Mouse (Mus musculus) heart, postnatal 0 days (tissue): ENCODE results near the gene Arcn1. TPM values are rescaled to one million over a fixed set of nuclear protein-coding genes. Genes with fewer than 3 reads are reported as not detected.

Experiments used
- ATAC-seq: fragments of 200-750 bp; cut with Nextera tagmentation; 2 replicates; pipeline ENCODE4 v1.8.0; 2017; ENCODE audit warnings: low read depth, moderate number of reproducible peaks, moderate library complexity; ENCODE audit not compliant: insufficient read depth
- DNase-seq: peaks from one replicate; pipeline ENCODE4 v3.0.0-alpha.2; 2016; ENCODE audit warnings: low spot score
- H3K27ac ChIP-seq: fragments of 300-500 bp; sonication (generic); 2 replicates; pipeline ENCODE4 v1.5.1; 2014; ENCODE audit warnings: low read depth, mild to moderate bottlenecking
- H3K27me3 ChIP-seq: fragments of 300-500 bp; sonication (generic); 2 replicates; pipeline ENCODE4 v1.6.1; 2014; ENCODE audit warnings: low read length, mixed read lengths; ENCODE audit not compliant: control insufficient read depth, insufficient read depth
- H3K36me3 ChIP-seq: fragments of 300-500 bp; sonication (generic); replicated peaks from 2 replicates; pipeline ENCODE4 v1.6.1; 2014; ENCODE audit warnings: low read length, mixed read lengths; ENCODE audit not compliant: control insufficient read depth, insufficient read depth
- H3K4me1 ChIP-seq: fragments of 300-500 bp; sonication (generic); 2 replicates; pipeline ENCODE4 v1.6.1; 2014; ENCODE audit warnings: antibody characterized with exemption; ENCODE audit not compliant: control insufficient read depth, insufficient read depth
- H3K4me2 ChIP-seq: fragments of 300-500 bp; sonication (generic); 2 replicates; pipeline ENCODE4 v1.6.1; 2014; ENCODE audit warnings: low read depth, mild to moderate bottlenecking, low read length, moderate library complexity
- H3K4me3 ChIP-seq: fragments of 300-500 bp; sonication (generic); 2 replicates; pipeline ENCODE4 v1.5.1; 2014; ENCODE audit warnings: low read depth, low read length
- H3K9ac ChIP-seq: fragments of 300-500 bp; sonication (generic); replicated peaks from 2 replicates; pipeline ENCODE4 v1.6.1; 2014; ENCODE audit warnings: low read depth, low read length, mixed read lengths
- H3K9me3 ChIP-seq: fragments of 300-500 bp; sonication (generic); replicated peaks from 2 replicates; pipeline ENCODE4 v1.6.1; 2016; ENCODE audit warnings: low read length; ENCODE audit not compliant: control insufficient read depth
- CTCF ChIP-seq: IDR thresholded peaks from 2 replicates; pipeline ENCODE4 v1.5.1; 2016; ENCODE audit warnings: antibody characterized with exemption, control low read depth, low read depth
- EP300 ChIP-seq: IDR thresholded peaks from 2 replicates; pipeline ENCODE4 v1.6.1; 2016; ENCODE audit warnings: antibody characterized with exemption, low read depth
- WGBS: fragments of 180-500 bp; shearing (Covaris S2); extraction: QIAGEN DNeasy Blood & Tissue Kit; methylation state at CpG from one replicate; pipeline ENCODE4 v1.1.7; 2014; 5-methylcytosine and 5-hydroxymethylcytosine counted together
- polyA plus RNA-seq: library from polyadenylated mRNA; unstranded; fragments of >200 nt; fragmentation: Nextera tagmentation; extraction: Ambion mirVana; gene quantifications from 2 replicates; pipeline ENCODE4 v1.2.1, GENCODE M21; 2015
- total RNA-seq: library from RNA; depleted of rRNA; stranded (reverse); fragments of >200 nt; gene quantifications from 2 replicates; pipeline ENCODE4 v1.2.3, GENCODE M21; 2014; ENCODE audit warnings: low replicate concordance

Arcn1 gene
- total and polyA plus RNA-seq, 2 experiments from 2014 or later = 71.6 to 78.3 TPM

DNA sequence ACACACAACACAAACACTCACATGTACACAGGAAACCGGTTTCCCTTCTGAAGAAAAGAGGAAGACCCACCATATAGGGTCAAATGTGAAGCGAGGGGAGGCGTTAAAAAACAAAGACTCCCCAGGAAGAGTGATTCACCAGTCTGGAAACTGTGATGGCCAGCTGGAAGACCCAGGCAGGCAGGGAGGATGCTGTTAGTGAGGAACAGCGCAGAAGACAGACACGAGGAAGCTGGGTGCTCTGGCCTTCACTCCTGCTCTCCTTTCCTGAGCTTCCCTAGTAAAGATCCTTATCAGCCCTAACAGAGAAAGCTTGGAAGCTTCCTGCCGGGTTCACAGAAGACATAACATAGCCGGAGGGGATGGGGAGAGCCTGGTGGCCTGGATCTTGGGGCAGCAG lies 44.6 kb downstream of the Arcn1 start:
- DNase-seq = no peak
- TF ChIP-seq EP300 = no peak
- no peak for TF ChIP-seq CTCF
- 32% methylated on average over 7 of the region's 7 CpGs for WGBS
- no peak overlapping the region for H3K4me3 ChIP-seq
- no peak overlapping the region for H3K9ac ChIP-seq
- no peak overlapping the region for H3K4me2 ChIP-seq
- H3K27ac ChIP-seq = peak overlapping the region; percentile 75
- peaks cover 61% of the 10 kb centered on the region for H3K4me1 ChIP-seq
- peaks cover 4% of the 10 kb centered on the region for H3K36me3 ChIP-seq
- ATAC-seq = no peak
- no peaks in the 10 kb centered on the region for H3K27me3 ChIP-seq
- no peaks in the 10 kb centered on the region for H3K9me3 ChIP-seq

DNA sequence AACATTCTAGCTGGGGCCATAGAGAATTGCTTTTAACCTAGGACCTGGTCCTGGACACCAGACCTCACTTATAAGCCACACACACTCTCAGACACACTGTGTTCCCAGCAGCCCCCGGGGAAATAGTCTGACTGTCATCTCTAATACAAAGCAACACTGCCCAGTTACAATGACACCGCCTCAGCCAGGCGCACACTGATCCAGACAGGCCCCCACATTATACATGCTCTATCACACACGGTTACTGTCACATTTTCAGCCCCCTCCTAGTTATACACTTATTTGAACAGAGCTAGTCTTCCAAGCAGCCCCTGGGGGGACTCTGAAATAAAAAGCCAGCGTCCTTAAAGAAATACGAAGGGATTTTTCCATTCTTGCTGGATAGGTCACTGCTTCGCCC lies 45.1 kb downstream of the Arcn1 start:
- H3K4me3 ChIP-seq = no peak overlapping the region
- H3K9me3 ChIP-seq = no peaks in the 10 kb centered on the region
- no peak overlapping the region for H3K4me2 ChIP-seq
- H3K4me1 ChIP-seq = peaks cover 64% of the 10 kb centered on the region
- TF ChIP-seq EP300 = no peak
- no peak for TF ChIP-seq CTCF
- no peaks in the 10 kb centered on the region for H3K27me3 ChIP-seq
- DNase-seq (no peak), ATAC-seq (no peak)
- 63% methylated on average over 7 of the region's 7 CpGs for WGBS
- no peak overlapping the region for H3K9ac ChIP-seq
- peak overlapping the region; percentile 75 for H3K27ac ChIP-seq
- peaks cover 8% of the 10 kb centered on the region for H3K36me3 ChIP-seq

- ATAC-seq (peak; percentile 29; the same call in 1 of the 2 replicates), DNase-seq (no peak)
- Histone ChIP-seq H3K9me3 (no peaks in the 10 kb centered on the region), H3K36me3 (peaks cover 16% of the 10 kb centered on the region), H3K27ac (peak overlapping the region; percentile 64), H3K9ac (no peak overlapping the region), H3K4me1 (peaks cover 69% of the 10 kb centered on the region), H3K27me3 (no peaks in the 10 kb centered on the region), H3K4me2 (no peak overlapping the region), H3K4me3 (no peak overlapping the region)
- TF ChIP-seq EP300 (no peak; the same call in 1 of the 2 replicates), CTCF (no peak)
- WGBS = 33% methylated on average over 3 of the region's 3 CpGs
These were observed 45.8 kb downstream of the Arcn1 start for GRCm38 (mm10) chr9:44721877-44722186.

GRCm38 (mm10) chr9:44721154-44721876 lies 46.3 kb downstream of the Arcn1 start:
- Histone ChIP-seq H3K9me3 (no peaks in the 10 kb centered on the region), H3K4me3 (peak overlapping the region; percentile 72), H3K4me1 (peaks cover 65% of the 10 kb centered on the region), H3K27me3 (no peaks in the 10 kb centered on the region), H3K4me2 (peak overlapping the region; percentile 90), H3K9ac (peak overlapping the region; percentile 64), H3K36me3 (peaks cover 21% of the 10 kb centered on the region), H3K27ac (peak overlapping the region; percentile 88)
- ATAC-seq = peak; percentile 82
- TF ChIP-seq CTCF (peak; percentile 35), EP300 (no peak)
- 1% methylated on average over 39 of the region's 40 CpGs for WGBS
- peak; percentile 91 for DNase-seq

GRCm38 (mm10) chr9:44720358-44721153 lies 47.1 kb downstream of the Arcn1 start:
- Histone ChIP-seq H3K36me3 (peaks cover 29% of the 10 kb centered on the region), H3K9me3 (no peaks in the 10 kb centered on the region), H3K9ac (peak overlapping the region; percentile 64), H3K4me1 (peaks cover 63% of the 10 kb centered on the region), H3K27me3 (no peaks in the 10 kb centered on the region), H3K27ac (peak overlapping the region; percentile 88), H3K4me3 (peak overlapping the region; percentile 72), H3K4me2 (peak overlapping the region; percentile 90)
- TF ChIP-seq CTCF = no peak
- no peak for TF ChIP-seq EP300
- WGBS = 15% methylated on average over 9 of the region's 9 CpGs
- DNase-seq (no peak), ATAC-seq (peak; percentile 39; the same call in 1 of the 2 replicates)
